Mouse (Mus musculus): Measurements from ENCODE around the gene Sik1. TPM values are rescaled to one million over a fixed set of nuclear protein-coding genes. Genes with fewer than 3 reads are reported as not detected.

The Sik1 gene
- polyA plus RNA-seq, 1 experiment: 29.9 TPM

- DNase-seq (ENCODE audit: low read depth): no peak
- TF ChIP-seq CTCF (IDR thresholded peaks at IDR 0.05; ENCODE audit: borderline replicate concordance, extremely low read depth, insufficient read depth, insufficient read length) (no peak), POLR2A (IDR thresholded peaks at IDR 0.05; ENCODE audit: borderline replicate concordance, extremely low read depth, insufficient read depth, insufficient read length, poor library complexity, severe bottlenecking) (no peak)
Observed at GRCm38 (mm10) chr17:31811333-31811732, 44.3 kb downstream of the Sik1 start.

- peak; percentile 77 for DNase-seq (ENCODE audit: low read depth)
- TF ChIP-seq CTCF (IDR thresholded peaks at IDR 0.05; ENCODE audit: borderline replicate concordance, extremely low read depth, insufficient read depth, insufficient read length) (no peak), POLR2A (IDR thresholded peaks at IDR 0.05; ENCODE audit: borderline replicate concordance, extremely low read depth, insufficient read depth, insufficient read length, poor library complexity, severe bottlenecking) (no peak)
Observed at GRCm38 (mm10) chr17:31809894-31810293, 45.7 kb downstream of the Sik1 start.

DNA sequence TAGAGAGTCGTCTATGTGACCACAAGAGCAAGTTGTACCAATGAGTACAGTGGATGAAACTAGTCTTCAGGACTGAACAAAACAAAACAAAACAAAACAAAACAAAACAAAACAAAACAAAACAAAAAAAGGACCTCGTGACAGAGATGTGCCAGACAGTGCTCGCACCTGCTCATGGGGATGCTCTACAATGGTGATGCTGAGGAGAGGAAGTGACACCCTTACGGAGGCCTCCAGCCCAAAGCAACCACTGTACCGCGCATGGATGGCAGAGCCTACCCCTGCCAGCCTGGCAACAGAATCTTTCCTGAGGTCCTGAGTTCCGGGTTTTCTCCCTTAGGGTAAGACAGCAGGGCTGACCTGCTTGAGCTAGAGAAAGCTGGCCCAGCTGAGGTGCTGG lies 46.5 kb downstream of the Sik1 start:
- TF ChIP-seq CTCF (IDR thresholded peaks at IDR 0.05; ENCODE audit: borderline replicate concordance, extremely low read depth, insufficient read depth, insufficient read length) (no peak), POLR2A (IDR thresholded peaks at IDR 0.05; ENCODE audit: borderline replicate concordance, extremely low read depth, insufficient read depth, insufficient read length, poor library complexity, severe bottlenecking) (no peak)
- DNase-seq (ENCODE audit: low read depth): no peak

DNA sequence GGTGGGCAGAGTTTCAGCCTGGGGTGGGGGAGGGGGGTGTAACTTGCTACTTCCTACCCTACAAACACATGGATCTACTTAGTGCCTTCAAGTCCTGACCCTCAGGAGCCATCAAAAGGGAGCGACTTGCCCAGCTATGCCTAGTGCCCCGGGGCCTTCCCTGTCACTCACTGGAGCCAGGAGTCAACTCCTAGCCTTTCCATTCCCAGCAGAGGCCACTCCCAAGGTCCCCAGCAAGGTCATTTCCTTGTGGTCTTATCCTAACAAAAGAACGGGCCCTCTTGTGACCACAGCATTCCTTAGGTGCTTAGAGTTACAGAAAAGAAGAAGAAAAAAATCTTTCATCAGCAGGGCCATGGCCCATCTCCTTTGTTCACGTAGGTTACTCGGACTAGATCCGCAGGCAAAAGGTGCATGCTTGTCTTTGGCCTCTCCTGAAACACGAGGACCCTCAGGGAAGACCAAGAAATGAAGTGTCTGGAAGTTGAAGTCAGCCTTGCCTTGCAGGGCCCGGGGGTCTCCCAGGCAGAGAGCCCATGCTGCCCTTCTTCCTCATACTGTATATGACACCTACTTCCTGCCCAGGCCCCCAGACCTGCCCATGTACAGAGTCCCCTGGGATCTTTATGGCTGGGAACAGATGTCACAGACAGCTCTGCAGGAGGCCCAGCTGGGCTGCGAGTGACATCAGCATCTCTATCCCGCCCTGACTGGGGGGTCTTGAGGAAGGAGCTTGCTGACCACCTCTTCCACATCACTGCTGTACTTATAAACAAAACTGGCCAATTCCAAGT lies 47.3 kb downstream of the Sik1 start:
- no peak for DNase-seq (ENCODE audit: low read depth)
- no peak for TF ChIP-seq CTCF (IDR thresholded peaks at IDR 0.05; ENCODE audit: borderline replicate concordance, extremely low read depth, insufficient read depth, insufficient read length)
- TF ChIP-seq POLR2A (IDR thresholded peaks at IDR 0.05; ENCODE audit: borderline replicate concordance, extremely low read depth, insufficient read depth, insufficient read length, poor library complexity, severe bottlenecking): no peak

DNA sequence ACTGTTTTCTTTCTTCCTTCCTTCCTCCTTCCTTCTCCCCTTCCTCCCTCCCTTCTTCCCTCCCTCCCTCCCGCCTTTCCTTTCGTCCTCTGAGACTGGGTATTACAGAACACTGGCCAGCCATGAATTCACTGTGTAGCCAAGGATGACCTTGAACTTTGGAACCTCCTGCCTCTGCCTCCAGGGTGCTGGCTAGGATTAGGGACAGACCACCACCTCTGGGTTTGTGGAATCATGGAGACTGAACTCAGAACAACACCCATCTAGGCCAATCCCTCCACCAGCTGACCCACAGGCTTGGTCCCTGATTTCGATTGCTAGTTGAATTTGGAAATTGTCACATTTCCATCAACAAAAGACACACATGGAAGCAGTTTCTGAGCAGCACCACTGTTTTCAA lies 49.1 kb downstream of the Sik1 start:
- TF ChIP-seq POLR2A (IDR thresholded peaks at IDR 0.05; ENCODE audit: borderline replicate concordance, extremely low read depth, insufficient read depth, insufficient read length, poor library complexity, severe bottlenecking): no peak
- no peak for TF ChIP-seq CTCF (IDR thresholded peaks at IDR 0.05; ENCODE audit: borderline replicate concordance, extremely low read depth, insufficient read depth, insufficient read length)

DNA sequence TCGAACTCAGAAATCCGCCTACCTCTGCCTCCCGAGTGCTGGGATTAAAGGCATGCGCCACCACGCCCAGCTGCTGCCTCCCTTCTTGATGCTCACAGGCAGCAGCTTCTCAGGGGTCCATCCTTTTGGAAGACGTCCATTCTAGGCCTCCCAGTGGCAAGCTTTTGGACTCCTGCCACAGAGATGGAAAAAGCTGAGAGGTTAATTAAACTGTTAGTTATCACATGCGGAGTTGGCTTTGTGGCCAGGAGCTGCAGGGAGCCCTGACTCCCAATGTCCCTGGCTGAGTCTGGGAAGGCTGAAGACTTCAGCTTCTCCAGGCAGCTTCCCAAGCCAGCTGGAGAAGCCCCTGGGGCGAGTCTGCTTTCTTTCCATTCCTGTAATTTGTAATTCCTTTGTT lies 49.6 kb downstream of the Sik1 start:
- no peak for TF ChIP-seq CTCF (IDR thresholded peaks at IDR 0.05; ENCODE audit: borderline replicate concordance, extremely low read depth, insufficient read depth, insufficient read length)
- no peak for TF ChIP-seq POLR2A (IDR thresholded peaks at IDR 0.05; ENCODE audit: borderline replicate concordance, extremely low read depth, insufficient read depth, insufficient read length, poor library complexity, severe bottlenecking)
- DNase-seq (ENCODE audit: low read depth): peak; percentile 84

More for the DNA sequence above, 49.1 kb downstream of the Sik1 start:
- DNase-seq (ENCODE audit: low read depth): no peak

- TF ChIP-seq CTCF (IDR thresholded peaks at IDR 0.05; ENCODE audit: borderline replicate concordance, extremely low read depth, insufficient read depth, insufficient read length) (no peak), POLR2A (IDR thresholded peaks at IDR 0.05; ENCODE audit: borderline replicate concordance, extremely low read depth, insufficient read depth, insufficient read length, poor library complexity, severe bottlenecking) (no peak)
- no peak for DNase-seq (ENCODE audit: low read depth)
Observed at GRCm38 (mm10) chr17:31805585-31805984, 50.0 kb downstream of the Sik1 start.

- no peak for TF ChIP-seq POLR2A (IDR thresholded peaks at IDR 0.05; ENCODE audit: borderline replicate concordance, extremely low read depth, insufficient read depth, insufficient read length, poor library complexity, severe bottlenecking)
- no peak for TF ChIP-seq CTCF (IDR thresholded peaks at IDR 0.05; ENCODE audit: borderline replicate concordance, extremely low read depth, insufficient read depth, insufficient read length)
- DNase-seq (ENCODE audit: low read depth): no peak
Observed at GRCm38 (mm10) chr17:31802272-31803017, 53.2 kb downstream of the Sik1 start.

- TF ChIP-seq POLR2A (IDR thresholded peaks at IDR 0.05; ENCODE audit: borderline replicate concordance, extremely low read depth, insufficient read depth, insufficient read length, poor library complexity, severe bottlenecking) (no peak), CTCF (IDR thresholded peaks at IDR 0.05; ENCODE audit: borderline replicate concordance, extremely low read depth, insufficient read depth, insufficient read length) (no peak)
- DNase-seq (ENCODE audit: low read depth): no peak
Observed at GRCm38 (mm10) chr17:31800852-31801363, 54.7 kb downstream of the Sik1 start.

GRCm38 (mm10) chr17:31795893-31796292 lies 59.7 kb downstream of the Sik1 start:
- DNase-seq (ENCODE audit: low read depth): no peak
- TF ChIP-seq POLR2A (IDR thresholded peaks at IDR 0.05; ENCODE audit: borderline replicate concordance, extremely low read depth, insufficient read depth, insufficient read length, poor library complexity, severe bottlenecking) (no peak), CTCF (IDR thresholded peaks at IDR 0.05; ENCODE audit: borderline replicate concordance, extremely low read depth, insufficient read depth, insufficient read length) (no peak)

Other genes with a start within 250 kb of the Sik1 start
- 5.4 and 7.2 TPM in 2 replicates for gene Cbs, start 218.6 kb downstream of the Sik1 start, polyA plus RNA-seq (2012; rRNA removed)
- gene U2af1, start 196.9 kb downstream of the Sik1 start, polyA plus RNA-seq (2012; rRNA removed): 217 and 227 TPM in 2 replicates
- 0.06 and 0.12 TPM in 2 replicates for gene Cryaa, start 178.0 kb downstream of the Sik1 start, polyA plus RNA-seq (2012; rRNA removed)
- 22.9 and 30.1 TPM in 2 replicates for gene Rrp1b, start 180.3 kb upstream of the Sik1 start, polyA plus RNA-seq (2012; rRNA removed)
- 0.49 and 0.55 TPM in 2 replicates for gene Hsf2bp, start 180.5 kb upstream of the Sik1 start, polyA plus RNA-seq (2012; rRNA removed)